Mouse (Mus musculus): ENCODE measurements around the gene Hectd3.

DNA sequence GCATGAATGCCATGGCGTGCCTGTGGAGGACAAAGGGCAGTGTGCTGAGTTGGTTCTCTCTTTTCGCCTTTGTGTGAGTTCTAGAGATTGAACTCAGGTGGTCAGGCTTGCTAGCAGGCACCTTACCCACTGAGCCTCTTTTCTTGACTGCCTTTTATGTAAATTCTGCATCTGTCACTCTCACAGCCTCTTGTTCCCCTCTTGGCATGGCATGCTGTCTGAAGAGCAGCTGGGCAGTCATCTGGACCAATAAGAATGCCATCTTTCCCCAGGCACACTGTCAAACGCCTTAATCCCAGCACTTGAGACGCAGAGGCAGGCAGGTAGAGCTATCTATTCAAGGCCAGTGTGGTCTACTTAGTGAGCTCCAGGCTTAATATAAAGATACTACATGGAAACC lies 58.8 kb downstream of the Hectd3 start:
- TF ChIP-seq CTCF (conservative IDR thresholded peaks at IDR 0.05; ENCODE audit: insufficient read depth, insufficient read length, low read depth, low read length) = no peak
- no peak for TF ChIP-seq POLR2A (IDR thresholded peaks at IDR 0.05; ENCODE audit: low read depth, low read length)
